Mouse (Mus musculus) limb, embryonic 12.5 days (tissue): Measurements from ENCODE around the gene Musk. TPM values are rescaled to one million over a fixed set of nuclear protein-coding genes. Genes with fewer than 3 reads are reported as not detected.

ENCODE experiments used
- ATAC-seq: fragments of 200-750 bp; cut with Nextera tagmentation; 2 replicates; pipeline ENCODE4 v1.8.0; 2017; ENCODE audit warnings: low read depth, moderate TSS enrichment; ENCODE audit not compliant: insufficient number of reproducible peaks, insufficient read depth, low FRiP score, low TSS enrichment
- H3K27ac ChIP-seq: fragments of 300-500 bp; sonication (generic); 2 replicates; pipeline ENCODE4 v1.5.1; 2016; ENCODE audit warnings: mild to moderate bottlenecking, moderate library complexity
- H3K27me3 ChIP-seq: fragments of 300-500 bp; sonication (generic); 2 replicates; pipeline ENCODE4 v1.6.1; 2016; ENCODE audit warnings: mild to moderate bottlenecking, moderate library complexity
- H3K36me3 ChIP-seq: fragments of 300-500 bp; sonication (generic); 2 replicates; pipeline ENCODE4 v1.6.1; 2016; ENCODE audit warnings: mild to moderate bottlenecking, moderate library complexity
- H3K4me1 ChIP-seq: fragments of 300-500 bp; sonication (generic); replicated peaks from 2 replicates; pipeline ENCODE4 v1.6.1; 2016
- H3K4me2 ChIP-seq: fragments of 300-500 bp; sonication (generic); 2 replicates; pipeline ENCODE4 v1.6.1; 2016; ENCODE audit warnings: mild to moderate bottlenecking, moderate library complexity
- H3K4me3 ChIP-seq: fragments of 300-500 bp; sonication (generic); replicated peaks from 2 replicates; pipeline ENCODE4 v1.5.1; 2016; ENCODE audit warnings: mild to moderate bottlenecking
- H3K9ac ChIP-seq: fragments of 300-500 bp; sonication (generic); replicated peaks from 2 replicates; pipeline ENCODE4 v1.6.1; 2016; ENCODE audit warnings: mild to moderate bottlenecking, moderate library complexity
- H3K9me3 ChIP-seq: fragments of 300-500 bp; sonication (generic); 2 replicates; pipeline ENCODE4 v1.6.1; 2016; ENCODE audit warnings: mild to moderate bottlenecking, moderate library complexity
- WGBS: fragments of 180-500 bp; shearing (Covaris S2); methylation state at CpG from one replicate; pipeline ENCODE4 v1.1.7; 2016; 5-methylcytosine and 5-hydroxymethylcytosine counted together
- polyA plus RNA-seq: library from polyadenylated mRNA; unstranded; fragments of >200 nt; fragmentation: Nextera tagmentation; extraction: Ambion mirVana; gene quantifications from 2 replicates; pipeline ENCODE4 v1.2.1, GENCODE M21; 2016

Gene Musk
- polyA plus RNA-seq, 1 experiment from 2014 or later, result 4.2 TPM

DNA sequence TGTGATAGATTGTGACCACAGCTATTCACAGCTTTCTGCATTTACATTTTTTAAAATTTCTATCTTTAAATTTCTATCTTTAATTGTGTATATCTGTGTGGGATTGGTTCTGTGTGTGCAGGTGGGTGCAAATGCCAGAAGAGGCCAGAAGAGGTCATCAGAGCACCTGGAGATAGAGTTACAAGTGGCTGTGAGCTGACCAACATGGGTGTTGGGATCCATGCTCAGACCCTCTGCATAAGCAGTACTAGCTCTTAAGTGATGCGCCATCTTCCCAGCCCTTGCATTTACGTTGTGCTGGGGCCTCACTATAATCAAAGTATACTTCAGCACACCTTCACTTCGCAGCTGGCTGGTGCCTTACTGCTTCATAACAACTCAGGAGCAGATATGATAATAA, 129.8 kb downstream of the Musk start:
- WGBS, result 90% methylated on average over 3 of the region's 3 CpGs
- Histone ChIP-seq H3K27me3 (no peaks in the 10 kb centered on the region), H3K9ac (no peak overlapping the region), H3K27ac (no peak overlapping the region), H3K4me2 (no peak overlapping the region), H3K4me3 (no peak overlapping the region), H3K4me1 (no peaks in the 10 kb centered on the region), H3K36me3 (no peaks in the 10 kb centered on the region), H3K9me3 (peaks cover 3% of the 10 kb centered on the region; the same call in 1 of the 2 replicates)
- no peak for ATAC-seq

- H3K27ac ChIP-seq, result no peak overlapping the region
- H3K27me3 ChIP-seq, result no peaks in the 10 kb centered on the region
- no peaks in the 10 kb centered on the region for H3K4me1 ChIP-seq
- H3K4me3 ChIP-seq, result no peak overlapping the region
- 75% methylated on average over 4 of the region's 4 CpGs for WGBS
- H3K4me2 ChIP-seq, result no peak overlapping the region
- H3K9me3 ChIP-seq, result peaks cover 3% of the 10 kb centered on the region; the same call in 1 of the 2 replicates
- H3K36me3 ChIP-seq, result no peaks in the 10 kb centered on the region
- no peak overlapping the region for H3K9ac ChIP-seq
- ATAC-seq, result no peak
These were observed 131.6 kb downstream of the Musk start for GRCm38 (mm10) chr4:58417319-58417718.

DNA sequence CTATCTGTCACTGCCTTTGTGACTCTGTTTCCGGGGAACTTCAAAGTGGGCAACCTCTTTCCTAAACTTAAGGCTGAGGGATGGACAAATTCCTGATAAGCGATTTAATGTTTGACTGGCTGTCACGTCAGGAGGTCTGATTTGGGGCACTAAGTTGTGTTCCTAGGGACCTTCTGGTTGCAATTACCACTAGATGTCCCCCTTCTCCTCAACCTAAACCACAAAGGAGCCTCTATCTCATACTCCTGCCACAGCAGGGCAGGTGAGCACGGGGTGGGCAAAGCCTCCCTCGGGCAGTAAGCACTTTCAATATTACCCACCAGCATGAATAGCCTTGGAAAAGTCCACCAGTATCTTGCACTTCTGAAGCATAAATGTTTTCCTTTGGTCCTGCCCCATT, 133.5 kb downstream of the Musk start:
- Histone ChIP-seq H3K4me2 (no peak overlapping the region), H3K4me1 (no peaks in the 10 kb centered on the region; the same call in 1 of the 2 replicates), H3K36me3 (no peaks in the 10 kb centered on the region), H3K27me3 (no peaks in the 10 kb centered on the region), H3K9me3 (no peaks in the 10 kb centered on the region), H3K27ac (no peak overlapping the region), H3K9ac (no peak overlapping the region), H3K4me3 (no peak overlapping the region)
- WGBS, result 43% methylated on average over 5 of the region's 5 CpGs
- ATAC-seq, result no peak

DNA sequence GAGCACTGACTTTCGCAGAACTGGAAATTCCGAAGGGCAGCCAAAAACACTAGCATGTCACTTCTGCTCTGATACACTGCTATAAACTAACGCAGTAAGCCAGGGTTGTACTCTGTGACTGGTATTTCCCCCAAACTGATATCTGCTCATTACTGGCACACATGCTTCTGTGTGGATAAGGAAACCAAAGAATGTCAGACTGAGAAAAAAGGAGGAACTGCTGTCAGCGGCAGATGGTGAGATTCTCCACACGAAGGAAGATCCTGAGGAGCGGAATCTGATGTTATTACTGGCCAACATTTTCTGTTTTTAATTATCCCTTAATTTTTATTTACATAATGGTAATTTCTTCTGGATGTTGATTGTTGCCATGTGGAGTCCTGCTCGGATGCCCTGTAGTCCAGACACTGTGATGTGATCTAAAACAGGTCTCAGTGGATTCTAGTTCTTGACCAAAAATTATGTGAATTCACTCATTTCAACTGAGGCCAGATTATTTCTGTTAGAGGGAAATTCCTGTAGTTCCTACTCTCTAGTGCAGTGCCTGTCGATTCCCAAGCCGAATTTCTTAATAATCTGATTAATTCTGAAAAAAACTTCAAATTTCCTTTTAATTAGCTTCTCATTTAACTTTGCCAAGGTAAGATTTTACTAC, 137.6 kb downstream of the Musk start:
- no peak for ATAC-seq
- Histone ChIP-seq H3K4me1 (no peaks in the 10 kb centered on the region; the same call in 1 of the 2 replicates), H3K9ac (no peak overlapping the region), H3K36me3 (no peaks in the 10 kb centered on the region), H3K27me3 (no peaks in the 10 kb centered on the region), H3K27ac (no peak overlapping the region), H3K4me2 (no peak overlapping the region), H3K4me3 (no peak overlapping the region), H3K9me3 (no peaks in the 10 kb centered on the region)
- 51% methylated on average over 9 of the region's 9 CpGs for WGBS

Other genes with a start within 250 kb of the Musk start
- gene Svep1, start 79.1 kb upstream of the Musk start, polyA plus RNA-seq, result 3.9 and 4.6 TPM in 2 replicates